Mouse (Mus musculus): ENCODE measurements around the gene AI464131. TPM values are rescaled to one million over a fixed set of nuclear protein-coding genes. Genes with fewer than 3 reads are reported as not detected.

Gene AI464131
- polyA plus RNA-seq (2014; fragmentation: Nextera tagmentation; extraction: Ambion mirVana) = 10.3 and 12.4 TPM in 2 replicates

- Histone ChIP-seq H3K27ac (no peak within 1 kb of the TSS), H3K27me3 (ENCODE audit: control insufficient read depth, insufficient read depth, low read length) (peaks cover 41% of the 10 kb centered on the region), H3K9me3 (ENCODE audit: control insufficient read depth, low read length) (no peaks in the 10 kb centered on the region), H3K4me3 (replicated peaks; ENCODE audit: low read length) (peak within 1 kb of the TSS; percentile 26), H3K4me1 (replicated peaks; ENCODE audit: control insufficient read depth, insufficient read depth, low read length) (peaks cover 25% of the 10 kb centered on the region), H3K9ac (peak within 1 kb of the TSS; percentile 6; the same call in 1 of the 2 replicates), H3K36me3 (replicated peaks; ENCODE audit: control insufficient read depth, insufficient read depth) (no peaks in the 10 kb centered on the region), H3K4me2 (replicated peaks) (peak within 1 kb of the TSS; percentile 50)
- under 1% methylated on average over 15 of the region's 18 CpGs for WGBS
- ATAC-seq (ENCODE audit: low FRiP score) (peak; percentile 86), DNase-seq (ENCODE audit: low spot score) (peak; percentile 88)
Measured at GRCm38 (mm10) chr4:41502986-41503412, at the start of gene AI464131. TSS of gene AI464131 (minus strand) at chr4:41503076.

GRCm38 (mm10) chr4:41552529-41552928 is 49.7 kb upstream of the AI464131 start:
- ATAC-seq (ENCODE audit: low FRiP score) = peak; percentile 36; the same call in 1 of the 2 replicates
- no peak overlapping the region for H3K4me2 ChIP-seq (replicated peaks)
- 39% methylated on average over 6 of the region's 6 CpGs for WGBS

GRCm38 (mm10) chr4:41547086-41547485 is 44.2 kb upstream of the AI464131 start:
- no peaks in the 10 kb centered on the region for H3K9me3 ChIP-seq (ENCODE audit: control insufficient read depth, low read length)
- H3K4me2 ChIP-seq (replicated peaks) = no peak overlapping the region
- no peak for ATAC-seq (ENCODE audit: low FRiP score)
- 84% methylated on average over 1 of the region's 1 CpGs for WGBS
- no peak overlapping the region for H3K27ac ChIP-seq
- no peak overlapping the region for H3K9ac ChIP-seq
- H3K36me3 ChIP-seq (replicated peaks; ENCODE audit: control insufficient read depth, insufficient read depth) = no peaks in the 10 kb centered on the region
- peaks cover 35% of the 10 kb centered on the region; the same call in 1 of the 2 replicates for H3K4me1 ChIP-seq (replicated peaks; ENCODE audit: control insufficient read depth, insufficient read depth, low read length)
- H3K4me3 ChIP-seq (replicated peaks; ENCODE audit: low read length) = no peak overlapping the region
- H3K27me3 ChIP-seq (ENCODE audit: control insufficient read depth, insufficient read depth, low read length) = no peaks in the 10 kb centered on the region
- no peak for DNase-seq (ENCODE audit: low spot score)

More at GRCm38 (mm10) chr4:41552529-41552928, 49.7 kb upstream of the AI464131 start:
- Histone ChIP-seq H3K36me3 (replicated peaks; ENCODE audit: control insufficient read depth, insufficient read depth) (no peaks in the 10 kb centered on the region), H3K27ac (no peak overlapping the region), H3K27me3 (ENCODE audit: control insufficient read depth, insufficient read depth, low read length) (no peaks in the 10 kb centered on the region), H3K9me3 (ENCODE audit: control insufficient read depth, low read length) (no peaks in the 10 kb centered on the region), H3K4me1 (replicated peaks; ENCODE audit: control insufficient read depth, insufficient read depth, low read length) (peaks cover 25% of the 10 kb centered on the region), H3K4me3 (replicated peaks; ENCODE audit: low read length) (no peak overlapping the region), H3K9ac (no peak overlapping the region)
- DNase-seq (ENCODE audit: low spot score) = peak; percentile 78

GRCm38 (mm10) chr4:41545985-41546384 is 43.1 kb upstream of the AI464131 start:
- DNase-seq (ENCODE audit: low spot score) (no peak), ATAC-seq (ENCODE audit: low FRiP score) (0 out of 2 replicates have a peak, but pooled peaks have one; percentile 48)
- 15% methylated on average over 8 of the region's 8 CpGs for WGBS
- no peak overlapping the region for H3K4me3 ChIP-seq (replicated peaks; ENCODE audit: low read length)
- H3K27ac ChIP-seq = 0 out of 2 replicates have a peak overlapping the region, but pooled peaks have one; percentile 27
- H3K4me1 ChIP-seq (replicated peaks; ENCODE audit: control insufficient read depth, insufficient read depth, low read length) = peaks cover 35% of the 10 kb centered on the region; the same call in 1 of the 2 replicates
- H3K9ac ChIP-seq = 0 out of 2 replicates have a peak overlapping the region, but pooled peaks have one; percentile 1
- no peak overlapping the region for H3K4me2 ChIP-seq (replicated peaks)
- no peaks in the 10 kb centered on the region for H3K36me3 ChIP-seq (replicated peaks; ENCODE audit: control insufficient read depth, insufficient read depth)
- no peaks in the 10 kb centered on the region for H3K9me3 ChIP-seq (ENCODE audit: control insufficient read depth, low read length)
- H3K27me3 ChIP-seq (ENCODE audit: control insufficient read depth, insufficient read depth, low read length) = no peaks in the 10 kb centered on the region

- ATAC-seq (ENCODE audit: low FRiP score) (no peak; the same call in 1 of the 2 replicates), DNase-seq (ENCODE audit: low spot score) (no peak)
- 65% methylated on average over 8 of the region's 8 CpGs for WGBS
- peak overlapping the region; percentile 51; the same call in 1 of the 2 replicates for H3K27ac ChIP-seq
- H3K9me3 ChIP-seq (ENCODE audit: control insufficient read depth, low read length) = no peaks in the 10 kb centered on the region
- no peak overlapping the region for H3K9ac ChIP-seq
- H3K4me3 ChIP-seq (replicated peaks; ENCODE audit: low read length) = no peak overlapping the region
- H3K4me2 ChIP-seq (replicated peaks) = no peak overlapping the region
- no peaks in the 10 kb centered on the region for H3K27me3 ChIP-seq (ENCODE audit: control insufficient read depth, insufficient read depth, low read length)
- peaks cover 33% of the 10 kb centered on the region; the same call in 1 of the 2 replicates for H3K4me1 ChIP-seq (replicated peaks; ENCODE audit: control insufficient read depth, insufficient read depth, low read length)
- H3K36me3 ChIP-seq (replicated peaks; ENCODE audit: control insufficient read depth, insufficient read depth) = no peaks in the 10 kb centered on the region; the same call in 1 of the 2 replicates
Measured at GRCm38 (mm10) chr4:41542136-41542535, 39.3 kb upstream of the AI464131 start.

DNA sequence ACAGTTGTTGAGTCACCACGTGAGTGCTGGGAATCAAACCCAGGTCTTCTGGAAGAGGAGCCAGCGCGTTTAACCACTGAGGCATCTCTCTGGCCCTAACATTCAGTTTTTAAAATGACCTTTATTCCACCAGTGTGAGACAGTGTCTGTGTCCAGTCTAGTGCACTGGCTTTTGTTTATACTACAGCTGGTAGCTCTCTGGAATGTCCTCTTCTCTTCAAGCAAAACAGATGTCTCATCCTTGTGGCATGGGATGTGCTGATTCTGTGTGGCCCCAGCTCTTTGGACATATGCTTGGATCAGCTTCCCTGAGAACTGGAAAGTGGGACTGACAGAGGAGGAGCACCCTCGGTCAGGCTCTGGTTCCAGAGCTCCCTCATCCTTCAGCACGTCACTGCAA is 32.0 kb upstream of the AI464131 start:
- ATAC-seq (ENCODE audit: low FRiP score) = no peak
- no peaks in the 10 kb centered on the region; the same call in 1 of the 2 replicates for H3K36me3 ChIP-seq (replicated peaks; ENCODE audit: control insufficient read depth, insufficient read depth)
- H3K4me3 ChIP-seq (replicated peaks; ENCODE audit: low read length) = no peak overlapping the region
- WGBS = 84% methylated on average over 5 of the region's 5 CpGs
- H3K9ac ChIP-seq = no peak overlapping the region
- H3K27me3 ChIP-seq (ENCODE audit: control insufficient read depth, insufficient read depth, low read length) = no peaks in the 10 kb centered on the region
- H3K27ac ChIP-seq = no peak overlapping the region
- H3K9me3 ChIP-seq (ENCODE audit: control insufficient read depth, low read length) = no peaks in the 10 kb centered on the region
- no peak overlapping the region for H3K4me2 ChIP-seq (replicated peaks)
- no peak for DNase-seq (ENCODE audit: low spot score)
- H3K4me1 ChIP-seq (replicated peaks; ENCODE audit: control insufficient read depth, insufficient read depth, low read length) = 0 out of 2 replicates have a peak, but pooled peaks cover 4% of the 10 kb centered on the region

DNA sequence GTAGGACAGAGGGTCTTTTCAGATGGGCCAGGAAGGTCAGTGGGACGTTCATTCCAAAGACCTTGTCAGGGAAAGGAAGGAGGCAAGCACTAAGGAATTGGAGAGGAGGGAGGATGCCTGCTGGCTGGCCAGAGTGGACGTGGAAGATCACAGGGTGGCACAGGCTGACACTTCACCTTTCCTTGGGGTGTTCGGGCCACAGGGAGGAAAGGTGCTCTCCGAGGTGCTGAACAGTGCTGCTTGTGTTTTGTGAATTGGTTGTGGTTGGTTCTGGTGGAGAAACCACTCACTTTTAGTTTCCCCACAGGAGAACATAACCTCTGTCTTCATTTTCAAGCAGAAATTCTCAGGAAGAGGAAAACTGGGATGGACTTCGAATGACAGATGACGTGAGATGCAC is 29.5 kb upstream of the AI464131 start:
- 37% methylated on average over 6 of the region's 6 CpGs for WGBS
- Histone ChIP-seq H3K36me3 (replicated peaks; ENCODE audit: control insufficient read depth, insufficient read depth) (no peaks in the 10 kb centered on the region), H3K27ac (no peak overlapping the region), H3K4me3 (replicated peaks; ENCODE audit: low read length) (no peak overlapping the region), H3K27me3 (ENCODE audit: control insufficient read depth, insufficient read depth, low read length) (no peaks in the 10 kb centered on the region), H3K9me3 (ENCODE audit: control insufficient read depth, low read length) (no peaks in the 10 kb centered on the region), H3K4me1 (replicated peaks; ENCODE audit: control insufficient read depth, insufficient read depth, low read length) (peaks cover 18% of the 10 kb centered on the region), H3K4me2 (replicated peaks) (no peak overlapping the region), H3K9ac (no peak overlapping the region)
- DNase-seq (ENCODE audit: low spot score) (no peak), ATAC-seq (ENCODE audit: low FRiP score) (no peak)

- peaks cover 35% of the 10 kb centered on the region for H3K4me1 ChIP-seq (replicated peaks; ENCODE audit: control insufficient read depth, insufficient read depth, low read length)
- peak; percentile 51 for DNase-seq (ENCODE audit: low spot score)
- H3K27ac ChIP-seq = peak overlapping the region; percentile 38; the same call in 1 of the 2 replicates
- H3K9me3 ChIP-seq (ENCODE audit: control insufficient read depth, low read length) = no peaks in the 10 kb centered on the region
- no peaks in the 10 kb centered on the region for H3K27me3 ChIP-seq (ENCODE audit: control insufficient read depth, insufficient read depth, low read length)
- no peak overlapping the region for H3K4me2 ChIP-seq (replicated peaks)
- WGBS = 13% methylated on average over 8 of the region's 8 CpGs
- no peak overlapping the region for H3K4me3 ChIP-seq (replicated peaks; ENCODE audit: low read length)
- H3K9ac ChIP-seq = no peak overlapping the region
- ATAC-seq (ENCODE audit: low FRiP score) = 0 out of 2 replicates have a peak, but pooled peaks have one; percentile 19
- no peaks in the 10 kb centered on the region for H3K36me3 ChIP-seq (replicated peaks; ENCODE audit: control insufficient read depth, insufficient read depth)
Measured at GRCm38 (mm10) chr4:41527996-41528395, 25.1 kb upstream of the AI464131 start.

GRCm38 (mm10) chr4:41527076-41527475 is 24.2 kb upstream of the AI464131 start:
- no peaks in the 10 kb centered on the region for H3K9me3 ChIP-seq (ENCODE audit: control insufficient read depth, low read length)
- no peak overlapping the region for H3K4me2 ChIP-seq (replicated peaks)
- peak overlapping the region; percentile 1; the same call in 1 of the 2 replicates for H3K27ac ChIP-seq
- WGBS = 14% methylated on average over 13 of the region's 13 CpGs
- H3K36me3 ChIP-seq (replicated peaks; ENCODE audit: control insufficient read depth, insufficient read depth) = 0 out of 2 replicates have a peak, but pooled peaks cover 5% of the 10 kb centered on the region
- no peaks in the 10 kb centered on the region for H3K27me3 ChIP-seq (ENCODE audit: control insufficient read depth, insufficient read depth, low read length)
- H3K4me3 ChIP-seq (replicated peaks; ENCODE audit: low read length) = no peak overlapping the region
- ATAC-seq (ENCODE audit: low FRiP score) (no peak), DNase-seq (ENCODE audit: low spot score) (no peak)
- peaks cover 35% of the 10 kb centered on the region for H3K4me1 ChIP-seq (replicated peaks; ENCODE audit: control insufficient read depth, insufficient read depth, low read length)
- peak overlapping the region; percentile 24; the same call in 1 of the 2 replicates for H3K9ac ChIP-seq

All from hindbrain, embryonic 14.5 days (tissue).